Mouse (Mus musculus) neural tube, embryonic 12.5 days (tissue): Measurements from ENCODE around the gene Olfr1362. TPM values are rescaled to one million over a fixed set of nuclear protein-coding genes. Genes with fewer than 3 reads are reported as not detected.

Experiments used
- ATAC-seq: fragments of 200-750 bp; cut with Nextera tagmentation; 2 replicates; pipeline ENCODE4 v1.8.0; 2017; ENCODE audit warnings: low read depth, mild to moderate bottlenecking, moderate TSS enrichment, moderate library complexity; ENCODE audit not compliant: low FRiP score
- H3K27ac ChIP-seq: fragments of 300-500 bp; sonication (generic); 2 replicates; pipeline ENCODE4 v1.5.1; 2016
- H3K27me3 ChIP-seq: fragments of 300-500 bp; sonication (generic); replicated peaks from 2 replicates; pipeline ENCODE4 v1.6.1; 2016; ENCODE audit warnings: mild to moderate bottlenecking
- H3K36me3 ChIP-seq: fragments of 300-500 bp; sonication (generic); 2 replicates; pipeline ENCODE4 v1.6.1; 2016; ENCODE audit warnings: mild to moderate bottlenecking
- H3K4me1 ChIP-seq: fragments of 300-500 bp; sonication (generic); 2 replicates; pipeline ENCODE4 v1.6.1; 2016
- H3K4me2 ChIP-seq: fragments of 300-500 bp; sonication (generic); replicated peaks from 2 replicates; pipeline ENCODE4 v1.6.1; 2016; ENCODE audit warnings: mild to moderate bottlenecking
- H3K4me3 ChIP-seq: fragments of 300-500 bp; sonication (generic); 2 replicates; pipeline ENCODE4 v1.5.1; 2016
- H3K9ac ChIP-seq: fragments of 300-500 bp; sonication (generic); 2 replicates; pipeline ENCODE4 v1.6.1; 2016; ENCODE audit warnings: mild to moderate bottlenecking
- H3K9me3 ChIP-seq: fragments of 300-500 bp; sonication (generic); 2 replicates; pipeline ENCODE4 v1.6.1; 2016; ENCODE audit warnings: mild to moderate bottlenecking
- WGBS: fragments of 180-500 bp; shearing (Covaris S2); methylation state at CpG from one replicate; pipeline ENCODE4 v1.1.7; 2016; 5-methylcytosine and 5-hydroxymethylcytosine counted together
- polyA plus RNA-seq: library from polyadenylated mRNA; unstranded; fragments of >200 nt; fragmentation: Nextera tagmentation; extraction: Ambion mirVana; gene quantifications from 2 replicates; pipeline ENCODE4 v1.2.1, GENCODE M21; 2016

Gene Olfr1362
- polyA plus RNA-seq = not detected in 2 replicates

DNA sequence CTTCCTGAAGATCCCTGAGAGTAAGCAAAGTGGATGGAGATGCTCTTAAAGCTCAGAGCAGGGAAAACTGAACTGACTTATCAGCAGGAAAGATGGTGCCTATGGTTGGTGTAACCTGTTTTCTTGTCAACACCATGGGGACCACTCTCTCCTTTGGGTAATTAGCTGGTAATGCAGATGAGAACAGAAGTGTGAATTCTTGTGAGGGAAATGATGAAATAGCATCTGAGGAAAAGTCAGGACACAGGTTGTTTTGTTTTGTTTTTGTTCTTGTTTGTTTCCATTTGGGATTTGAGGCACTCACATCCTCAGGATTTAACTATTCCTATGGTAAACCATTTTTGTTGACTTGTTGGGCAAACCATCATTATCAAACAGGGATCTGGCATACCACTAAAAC, at the start of gene Olfr1362:
Gene Olfr1362, minus strand, starts transcription at position 101 of the 400 bp plus-strand sequence.
- no peak within 1 kb of the TSS for H3K27ac ChIP-seq
- H3K27me3 ChIP-seq = no peaks in the 10 kb centered on the region
- no peak within 1 kb of the TSS for H3K4me3 ChIP-seq
- H3K4me2 ChIP-seq = no peak within 1 kb of the TSS
- ATAC-seq = no peak
- no peaks in the 10 kb centered on the region for H3K36me3 ChIP-seq
- no peaks in the 10 kb centered on the region for H3K9me3 ChIP-seq
- H3K4me1 ChIP-seq = no peaks in the 10 kb centered on the region
- no peak within 1 kb of the TSS for H3K9ac ChIP-seq

DNA sequence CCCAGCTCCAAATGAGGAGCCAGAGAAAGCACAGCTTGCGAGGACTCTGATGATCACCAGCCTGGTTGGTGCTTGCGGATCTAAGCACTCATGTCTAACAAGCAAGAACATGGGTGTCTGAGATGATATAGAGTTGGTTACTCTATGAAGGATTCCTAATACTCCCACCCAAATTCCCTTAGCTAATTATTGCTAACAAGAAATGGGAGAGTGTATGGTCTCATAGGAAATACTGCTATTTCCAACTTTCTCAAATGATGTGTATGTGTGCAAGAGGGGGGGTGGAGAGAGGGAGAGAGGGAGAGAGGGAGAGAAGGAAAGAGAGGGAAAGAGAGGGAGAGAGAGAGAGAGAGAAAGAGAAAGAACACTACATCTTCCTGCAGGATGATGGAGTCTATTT, 49.5 kb upstream of the Olfr1362 start, which contains the start of gene Olfr1361:
Gene Olfr1361, minus strand, starts transcription at position 101 of the 400 bp plus-strand sequence.
- H3K27me3 ChIP-seq = no peaks in the 10 kb centered on the region
- no peaks in the 10 kb centered on the region for H3K9me3 ChIP-seq
- H3K36me3 ChIP-seq = no peaks in the 10 kb centered on the region
- no peak within 1 kb of the TSS for H3K27ac ChIP-seq
- H3K4me3 ChIP-seq = no peak within 1 kb of the TSS
- no peak within 1 kb of the TSS for H3K4me2 ChIP-seq
- H3K4me1 ChIP-seq = no peaks in the 10 kb centered on the region
- no peak within 1 kb of the TSS for H3K9ac ChIP-seq
- 59% methylated on average over 2 of the region's 2 CpGs for WGBS
- ATAC-seq = no peak

DNA sequence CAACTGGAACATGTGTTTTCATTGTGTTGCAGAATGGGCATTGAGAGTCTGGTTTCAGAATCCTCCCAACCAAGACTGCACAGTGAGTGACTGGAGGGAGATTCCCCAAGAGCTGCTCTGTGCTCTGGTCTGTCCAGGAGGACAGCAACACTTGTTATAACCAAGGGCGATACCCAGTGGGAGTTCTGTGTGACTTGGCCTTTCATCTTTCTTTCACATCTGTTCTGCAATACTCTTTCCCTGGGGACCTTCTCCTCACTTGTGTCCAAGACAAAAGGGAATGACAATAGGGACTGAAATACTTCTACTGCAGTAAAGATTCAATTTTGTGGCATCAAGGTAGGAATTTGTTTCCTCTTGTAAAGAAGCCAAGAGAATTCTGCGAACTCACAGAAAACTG, 28.6 kb upstream of the Olfr1362 start, which contains the start of gene Olfr11:
Gene Olfr11, minus strand, starts transcription at position 101 of the 400 bp plus-strand sequence.
- WGBS = 81% methylated on average over 2 of the region's 2 CpGs
- ATAC-seq = no peak
- H3K4me2 ChIP-seq = no peak within 1 kb of the TSS

DNA sequence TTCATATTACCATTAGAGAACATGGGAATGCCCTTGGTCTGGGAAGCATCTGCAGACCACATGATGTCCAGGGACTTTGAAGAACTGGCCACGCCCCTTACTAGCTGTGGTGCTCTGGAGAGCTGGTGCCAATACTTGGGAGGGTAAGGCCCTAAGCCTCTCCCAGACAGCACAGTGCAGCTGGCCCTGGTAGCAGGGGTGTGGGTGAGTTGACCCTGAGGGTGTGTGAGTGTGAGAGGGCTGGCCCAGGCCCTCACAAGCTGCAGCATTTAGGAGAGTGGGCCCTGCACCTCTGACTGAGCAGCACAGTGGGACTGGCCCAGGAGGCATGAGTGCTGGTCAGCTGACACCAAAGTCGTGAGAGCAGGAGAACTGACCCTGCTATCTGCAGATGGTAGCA, 22.2 kb downstream of the Olfr1362 start:
- Histone ChIP-seq H3K9me3 (no peaks in the 10 kb centered on the region), H3K36me3 (no peaks in the 10 kb centered on the region), H3K27ac (no peak overlapping the region), H3K4me1 (no peaks in the 10 kb centered on the region), H3K27me3 (no peaks in the 10 kb centered on the region), H3K9ac (no peak overlapping the region), H3K4me3 (no peak overlapping the region), H3K4me2 (no peak overlapping the region)
- ATAC-seq = no peak
- WGBS = 71% methylated on average over 2 of the region's 2 CpGs

More for the DNA sequence above, 28.6 kb upstream of the Olfr1362 start, which contains the start of gene Olfr11:
- H3K27me3 ChIP-seq = no peaks in the 10 kb centered on the region
- H3K4me3 ChIP-seq = no peak within 1 kb of the TSS
- H3K36me3 ChIP-seq = no peaks in the 10 kb centered on the region
- no peak within 1 kb of the TSS for H3K9ac ChIP-seq
- H3K27ac ChIP-seq = no peak within 1 kb of the TSS
- H3K4me1 ChIP-seq = no peaks in the 10 kb centered on the region
- no peaks in the 10 kb centered on the region for H3K9me3 ChIP-seq

DNA sequence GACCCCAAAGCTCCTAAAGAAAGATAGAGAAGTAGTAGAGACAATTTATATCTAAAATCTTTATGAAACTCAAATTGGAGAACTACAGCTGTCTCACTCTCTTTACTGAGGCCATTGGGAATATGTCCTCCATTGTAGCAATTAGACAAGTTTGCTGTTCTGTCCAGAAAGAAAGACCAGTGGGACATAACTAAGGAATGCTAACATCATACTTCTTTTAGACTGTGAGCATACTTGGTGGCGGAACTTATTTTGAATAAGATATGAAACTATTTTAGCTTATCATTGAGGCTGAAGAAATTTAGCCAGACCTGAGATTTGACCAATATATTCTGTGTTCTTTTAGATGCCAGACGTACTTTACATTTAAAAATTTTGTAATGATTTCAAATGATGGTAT, 32.2 kb downstream of the Olfr1362 start, which contains the start of gene Olfr1364:
Gene Olfr1364, minus strand, starts transcription at position 101 of the 400 bp plus-strand sequence.
- Histone ChIP-seq H3K4me2 (no peak within 1 kb of the TSS), H3K36me3 (no peaks in the 10 kb centered on the region), H3K4me3 (no peak within 1 kb of the TSS), H3K27me3 (no peaks in the 10 kb centered on the region), H3K9ac (no peak within 1 kb of the TSS), H3K27ac (no peak within 1 kb of the TSS), H3K9me3 (no peaks in the 10 kb centered on the region), H3K4me1 (no peaks in the 10 kb centered on the region)
- 87% methylated on average over 2 of the region's 2 CpGs for WGBS
- ATAC-seq = no peak

Other genes starting within 250 kb of the Olfr1362 start
- 88.2 and 89.0 TPM in 2 replicates for gene Zkscan3, start 211.3 kb downstream of the Olfr1362 start, polyA plus RNA-seq
- gene Pgbd1, start 173.0 kb downstream of the Olfr1362 start, polyA plus RNA-seq = 4.2 and 4.5 TPM in 2 replicates
- 22.9 and 26.7 TPM in 2 replicates for gene Zscan26, start 160.3 kb downstream of the Olfr1362 start, polyA plus RNA-seq
- 2.2 and 2.5 TPM in 2 replicates for gene Nkapl, start 145.5 kb downstream of the Olfr1362 start, polyA plus RNA-seq
- gene Zkscan4, start 135.1 kb downstream of the Olfr1362 start, polyA plus RNA-seq = 6.0 and 6.2 TPM in 2 replicates
- not detected in 2 replicates for gene Gm10065, start 134.6 kb downstream of the Olfr1362 start, polyA plus RNA-seq
- 0.19 and 0.40 TPM in 2 replicates for gene AK157302, start 118.8 kb downstream of the Olfr1362 start, polyA plus RNA-seq
- gene Gm11273, start 112.6 kb downstream of the Olfr1362 start, polyA plus RNA-seq = 2.4 and 3.0 TPM in 2 replicates
- gene Zkscan8, start 82.9 kb downstream of the Olfr1362 start, polyA plus RNA-seq = 5.9 and 6.8 TPM in 2 replicates
- gene Olfr1366, start 71.2 kb downstream of the Olfr1362 start, polyA plus RNA-seq = 0.14 TPM in 2 replicates
- 0.06 TPM in 1 of 2 replicates, not detected in the other for gene Olfr1535, start 54.1 kb downstream of the Olfr1362 start, polyA plus RNA-seq
- gene Olfr1364, start 32.3 kb downstream of the Olfr1362 start, polyA plus RNA-seq = not detected in 2 replicates
- not detected in 2 replicates for gene Olfr11, start 28.5 kb upstream of the Olfr1362 start, polyA plus RNA-seq
- not detected in 2 replicates for gene Olfr1361, start 49.4 kb upstream of the Olfr1362 start, polyA plus RNA-seq
- not detected in 2 replicates for gene Olfr1360, start 63.4 kb upstream of the Olfr1362 start, polyA plus RNA-seq
- gene Olfr1359, start 84.1 kb upstream of the Olfr1362 start, polyA plus RNA-seq = not detected in 2 replicates
- gene Hist1h2bl, start 102.1 kb upstream of the Olfr1362 start, polyA plus RNA-seq = 1.6 and 1.7 TPM in 2 replicates
- gene Hist1h2ai, start 102.4 kb upstream of the Olfr1362 start, polyA plus RNA-seq = 16.2 and 34.8 TPM in 2 replicates
- 14.0 and 17.0 TPM in 2 replicates for gene Hist1h3h, start 103.6 kb upstream of the Olfr1362 start, polyA plus RNA-seq
- 2.9 and 4.4 TPM in 2 replicates for gene Hist1h2bm, start 108.0 kb upstream of the Olfr1362 start, polyA plus RNA-seq
- 0.87 and 1.6 TPM in 2 replicates for gene Hist1h4j, start 121.0 kb upstream of the Olfr1362 start, polyA plus RNA-seq
- 0.96 and 2.4 TPM in 2 replicates for gene Hist1h4k, start 136.5 kb upstream of the Olfr1362 start, polyA plus RNA-seq
- 18.4 and 29.6 TPM in 2 replicates for gene Hist1h2ak, start 139.8 kb upstream of the Olfr1362 start, polyA plus RNA-seq
- 2.0 and 3.0 TPM in 2 replicates for gene Hist1h2bn, start 140.1 kb upstream of the Olfr1362 start, polyA plus RNA-seq
- 13.1 and 26.4 TPM in 2 replicates for gene Hist1h1b, start 166.6 kb upstream of the Olfr1362 start, polyA plus RNA-seq
- 97.6 and 126 TPM in 2 replicates for gene Hist1h3i, start 169.3 kb upstream of the Olfr1362 start, polyA plus RNA-seq
- gene Hist1h2an, start 173.2 kb upstream of the Olfr1362 start, polyA plus RNA-seq = 7.9 and 9.0 TPM in 2 replicates
- gene Hist1h2bp, start 173.4 kb upstream of the Olfr1362 start, polyA plus RNA-seq = 0.68 and 1.7 TPM in 2 replicates
- 17.1 and 26.1 TPM in 2 replicates for gene Hist1h2bq, start 196.2 kb upstream of the Olfr1362 start, polyA plus RNA-seq
- not detected in 2 replicates for gene Hist1h2ao, start 196.4 kb upstream of the Olfr1362 start, polyA plus RNA-seq
- not detected in 2 replicates for gene Hist1h4m, start 197.7 kb upstream of the Olfr1362 start, polyA plus RNA-seq
- 11.4 and 12.4 TPM in 2 replicates for gene Hist1h4n, start 218.2 kb upstream of the Olfr1362 start, polyA plus RNA-seq
- gene Hist1h2ap, start 219.5 kb upstream of the Olfr1362 start, polyA plus RNA-seq = 3,361 and 3,805 TPM in 2 replicates
- 18.7 and 25.8 TPM in 2 replicates for gene Hist1h2br, start 219.7 kb upstream of the Olfr1362 start, polyA plus RNA-seq